Mouse (Mus musculus) limb, embryonic 10.5 days (tissue): ENCODE data around the gene Col15a1. TPM values are rescaled to one million over a fixed set of nuclear protein-coding genes. Genes with fewer than 3 reads are reported as not detected.
A peak's percentile ranks its signal among the peaks of the same experiment; 100 is the strongest.

ENCODE experiments used
- DNase-seq: peaks from one replicate; pipeline ENCODE4 v3.0.0-alpha.2; 2017; ENCODE audit warnings: low spot score
- H3K27ac ChIP-seq: fragments of 300-500 bp; sonication (generic); 2 replicates; pipeline ENCODE4 v1.5.1; 2016; ENCODE audit warnings: mild to moderate bottlenecking
- H3K27me3 ChIP-seq: fragments of 300-500 bp; sonication (generic); 2 replicates; pipeline ENCODE4 v1.6.1; 2016; ENCODE audit warnings: low read depth, mild to moderate bottlenecking; ENCODE audit not compliant: poor library complexity, severe bottlenecking
- H3K36me3 ChIP-seq: fragments of 300-500 bp; sonication (generic); 2 replicates; pipeline ENCODE4 v1.6.1; 2016; ENCODE audit warnings: mild to moderate bottlenecking, moderate library complexity
- H3K4me1 ChIP-seq: fragments of 300-500 bp; sonication (generic); 2 replicates; pipeline ENCODE4 v1.6.1; 2016
- H3K4me3 ChIP-seq: fragments of 300-500 bp; sonication (generic); 2 replicates; pipeline ENCODE4 v1.5.1; 2016; ENCODE audit warnings: mild to moderate bottlenecking, moderate library complexity
- H3K9me3 ChIP-seq: fragments of 300-500 bp; sonication (generic); replicated peaks from 2 replicates; pipeline ENCODE4 v1.6.1; 2016; ENCODE audit warnings: mild to moderate bottlenecking
- WGBS: fragments of 180-500 bp; shearing (Covaris S2); methylation state at CpG from one replicate; pipeline ENCODE4 v1.1.7; 2016; 5-methylcytosine and 5-hydroxymethylcytosine counted together
- polyA plus RNA-seq: library from polyadenylated mRNA; unstranded; fragments of >200 nt; fragmentation: Nextera tagmentation; extraction: Ambion mirVana; gene quantifications from 2 replicates; pipeline ENCODE4 v1.2.1, GENCODE M21; 2016

Col15a1 gene
- polyA plus RNA-seq, 1 experiment from 2014 or later, result 8.4 TPM

DNA sequence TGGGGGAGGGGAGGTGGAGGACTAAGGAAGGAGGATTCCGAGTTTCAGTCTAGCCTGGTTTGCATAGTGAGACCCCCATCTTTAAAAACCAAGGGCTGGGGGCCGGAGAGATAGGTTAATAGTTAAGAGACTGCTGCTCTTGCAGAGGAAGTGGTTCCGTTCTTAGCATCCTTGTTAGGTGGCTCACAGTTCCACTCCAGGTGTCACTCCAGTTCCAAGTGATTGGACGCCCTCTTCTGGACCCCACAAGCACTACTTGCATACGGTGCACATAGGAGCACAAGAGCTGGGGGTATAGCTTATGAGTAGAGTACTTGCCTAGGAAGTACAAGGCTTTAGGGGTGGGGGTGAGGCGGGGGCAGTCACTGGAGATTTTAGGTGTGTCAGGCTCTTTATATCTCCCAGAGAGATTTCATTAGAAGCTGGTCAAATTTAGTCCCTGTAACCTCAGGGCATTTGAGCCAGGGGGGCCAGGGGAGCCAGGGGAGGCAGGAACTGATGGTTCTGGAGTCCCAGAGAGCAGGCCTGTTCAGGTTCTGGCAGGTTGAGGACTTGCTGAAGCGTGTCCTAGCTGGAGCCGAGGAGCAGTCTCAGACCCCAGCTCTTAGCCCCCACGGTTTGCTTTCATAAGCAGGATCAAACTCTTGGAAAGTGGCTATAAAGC lies 143.6 kb downstream of the Col15a1 start:
- Histone ChIP-seq H3K27me3 (no peaks in the 10 kb centered on the region), H3K9me3 (no peaks in the 10 kb centered on the region), H3K36me3 (no peaks in the 10 kb centered on the region), H3K4me1 (peaks cover 23% of the 10 kb centered on the region), H3K27ac (peak overlapping the region; percentile 99), H3K4me3 (peak overlapping the region; percentile 95)
- peak; percentile 66 for DNase-seq
- 16% methylated on average over 9 of the region's 9 CpGs for WGBS

DNA sequence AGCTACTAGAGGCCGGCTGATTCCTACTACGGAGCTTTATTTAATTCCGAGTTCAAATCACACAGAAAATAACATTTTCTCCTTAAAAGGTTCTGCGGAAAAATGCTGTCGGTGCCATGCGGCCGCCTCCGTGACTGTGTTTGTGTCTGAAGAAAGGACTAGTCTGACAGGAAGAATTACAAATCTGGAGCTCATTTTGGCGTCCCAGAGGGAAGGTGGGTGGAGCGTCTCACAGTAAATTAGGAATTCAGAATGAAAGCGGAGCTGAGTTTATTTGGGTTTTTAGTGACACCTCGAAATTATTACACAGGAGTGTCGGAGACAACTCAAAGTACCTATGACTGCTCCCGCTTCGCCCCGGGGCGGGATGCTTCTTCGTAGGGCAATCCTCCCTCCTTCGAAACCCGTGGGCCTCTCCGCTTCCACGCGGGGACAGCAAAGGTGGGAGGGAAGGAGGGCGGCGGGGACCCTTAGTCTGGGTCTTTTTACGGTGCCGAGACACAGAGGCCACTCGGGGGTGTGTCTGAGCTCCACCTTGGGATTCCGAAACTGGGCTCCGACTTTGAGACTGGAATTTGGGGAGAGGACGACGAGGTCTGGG lies 144.2 kb downstream of the Col15a1 start:
- Histone ChIP-seq H3K27ac (peak overlapping the region; percentile 99), H3K27me3 (no peaks in the 10 kb centered on the region), H3K4me3 (peak overlapping the region; percentile 95), H3K36me3 (no peaks in the 10 kb centered on the region), H3K4me1 (peaks cover 23% of the 10 kb centered on the region), H3K9me3 (no peaks in the 10 kb centered on the region)
- under 1% methylated on average over 32 of the region's 32 CpGs for WGBS
- peak; percentile 78 for DNase-seq

DNA sequence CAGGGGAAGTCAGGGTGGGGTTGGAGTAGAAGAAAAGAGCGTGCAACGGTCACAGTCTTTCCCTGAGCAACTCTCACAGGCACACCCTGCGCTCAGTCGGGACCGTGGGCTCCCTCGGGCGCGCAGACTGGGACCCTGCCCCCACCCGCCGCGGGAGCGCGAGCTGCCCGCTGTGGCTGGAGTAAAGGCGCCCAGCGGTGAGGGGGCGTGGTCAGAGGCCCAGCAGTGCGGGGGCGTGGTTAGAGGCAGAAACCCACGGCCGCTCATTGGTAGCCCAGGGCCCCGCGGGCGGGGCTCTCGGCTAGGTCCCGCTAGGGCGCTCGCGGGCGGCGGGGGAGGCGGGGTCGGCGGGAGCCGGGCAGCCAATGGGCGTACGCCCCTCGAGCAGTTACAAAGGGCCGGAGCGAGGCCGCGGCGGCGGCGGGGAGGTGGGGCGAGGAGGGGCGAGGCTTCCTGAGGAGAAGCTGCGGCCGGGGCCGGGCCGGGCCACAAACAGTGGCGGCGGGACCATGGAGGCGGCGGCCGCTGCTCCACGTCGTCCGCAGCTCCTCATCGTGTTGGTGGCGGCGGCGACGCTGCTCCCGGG lies 144.9 kb downstream of the Col15a1 start, which contains the start of gene Tgfbr1:
Gene Tgfbr1, plus strand, starts transcription at position 420 of the 586 bp plus-strand sequence.
- peak; percentile 99 for DNase-seq
- peak within 1 kb of the TSS; percentile 99 for H3K27ac ChIP-seq
- no peaks in the 10 kb centered on the region for H3K9me3 ChIP-seq
- WGBS, result under 1% methylated on average over 60 of the region's 65 CpGs
- no peaks in the 10 kb centered on the region for H3K36me3 ChIP-seq
- H3K27me3 ChIP-seq, result no peaks in the 10 kb centered on the region
- H3K4me3 ChIP-seq, result peak within 1 kb of the TSS; percentile 95
- H3K4me1 ChIP-seq, result peaks cover 23% of the 10 kb centered on the region

DNA sequence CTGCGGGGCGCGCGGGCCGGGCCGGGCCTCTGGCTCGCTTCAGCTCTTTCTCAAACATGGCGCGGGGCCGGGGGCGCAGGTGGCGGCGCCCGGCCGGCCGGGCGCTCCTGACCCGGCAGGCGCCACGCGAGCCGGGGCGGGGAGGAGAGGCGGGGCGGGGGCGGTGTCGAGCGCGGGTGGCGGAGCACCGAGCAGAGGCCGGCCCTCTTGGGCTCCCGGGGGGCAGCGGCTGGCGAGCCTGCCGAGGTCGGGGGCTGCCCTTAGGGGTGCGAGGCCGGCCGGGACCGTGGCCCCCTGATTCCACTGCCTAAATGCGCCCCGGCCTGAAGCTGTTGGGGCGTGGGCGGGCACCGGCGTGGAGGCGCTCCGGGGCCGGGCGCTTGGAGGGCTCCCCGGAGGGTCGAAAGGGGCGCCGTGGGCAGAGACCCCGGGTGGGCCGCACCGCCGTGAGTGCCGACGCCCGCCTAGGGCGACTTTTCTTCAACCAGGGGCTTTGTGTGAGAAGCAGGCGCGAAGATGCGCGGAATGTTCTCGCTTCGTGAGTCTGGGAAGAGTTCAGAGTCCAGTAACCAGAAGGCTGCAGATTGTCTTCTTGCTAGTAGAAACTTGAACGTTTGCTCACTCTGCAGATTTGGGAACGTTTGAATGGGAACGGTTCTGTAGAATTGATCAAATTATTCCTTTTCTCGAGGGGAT lies 145.6 kb downstream of the Col15a1 start:
- under 1% methylated on average over 62 of the region's 73 CpGs for WGBS
- H3K9me3 ChIP-seq, result no peaks in the 10 kb centered on the region
- H3K27ac ChIP-seq, result peak overlapping the region; percentile 99
- H3K36me3 ChIP-seq, result no peaks in the 10 kb centered on the region
- H3K4me1 ChIP-seq, result peaks cover 23% of the 10 kb centered on the region
- peak overlapping the region; percentile 95 for H3K4me3 ChIP-seq
- DNase-seq, result no peak
- H3K27me3 ChIP-seq, result no peaks in the 10 kb centered on the region

DNA sequence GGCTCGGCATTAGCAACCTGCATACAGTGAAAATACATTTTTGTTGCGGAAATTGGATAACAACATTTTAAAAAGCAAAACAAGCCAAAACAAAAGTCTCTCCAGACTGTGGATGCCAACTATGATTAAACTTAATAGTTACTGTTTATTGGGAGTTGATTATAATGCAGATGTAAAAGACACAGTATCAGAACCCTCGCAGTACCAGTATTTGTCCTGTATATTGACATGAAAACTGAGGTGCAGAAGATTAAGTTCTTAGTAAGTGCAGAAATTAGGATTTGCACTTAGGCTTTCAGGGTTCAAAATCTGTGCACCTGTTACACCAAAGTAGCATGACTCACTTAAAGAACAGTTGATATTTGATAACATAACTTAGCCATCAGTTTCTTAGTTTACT lies 146.3 kb downstream of the Col15a1 start:
- H3K36me3 ChIP-seq, result no peaks in the 10 kb centered on the region

DNA sequence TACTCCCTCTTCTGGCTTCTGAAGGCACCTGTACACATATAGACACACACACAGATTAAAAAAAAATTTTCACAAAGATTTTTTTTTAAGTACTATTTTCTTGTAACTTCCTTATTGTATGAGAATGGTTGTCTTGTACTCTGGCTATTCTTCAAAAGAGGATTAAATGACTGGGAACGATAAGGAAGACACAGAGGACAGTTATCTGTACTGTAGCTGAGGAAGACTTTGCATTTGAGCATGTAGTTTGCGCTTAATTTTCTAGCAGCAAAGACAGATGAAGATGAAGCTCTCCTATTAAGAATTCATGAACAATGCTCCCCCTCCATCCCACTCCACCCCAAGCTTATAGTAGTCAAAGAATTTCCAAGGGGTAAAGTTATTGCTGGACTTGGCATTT lies 154.7 kb downstream of the Col15a1 start:
- Histone ChIP-seq H3K4me1 (peaks cover under 1% of the 10 kb centered on the region; the same call in 1 of the 2 replicates), H3K27me3 (no peaks in the 10 kb centered on the region), H3K27ac (no peak overlapping the region), H3K9me3 (no peaks in the 10 kb centered on the region), H3K36me3 (peaks cover 8% of the 10 kb centered on the region; the same call in 1 of the 2 replicates), H3K4me3 (no peak overlapping the region)
- 92% methylated on average over 2 of the region's 2 CpGs for WGBS
- DNase-seq, result no peak

More for the DNA sequence above, 146.3 kb downstream of the Col15a1 start:
- no peaks in the 10 kb centered on the region for H3K9me3 ChIP-seq
- H3K4me1 ChIP-seq, result peaks cover 23% of the 10 kb centered on the region
- no peak for DNase-seq
- peak overlapping the region; percentile 95 for H3K4me3 ChIP-seq
- 55% methylated on average over 3 of the region's 3 CpGs for WGBS
- no peak overlapping the region for H3K27ac ChIP-seq
- no peaks in the 10 kb centered on the region for H3K27me3 ChIP-seq

Other genes with a start within 250 kb of the Col15a1 start
- 0.04 and 0.10 TPM in 2 replicates for gene Gabbr2, start 216.3 kb upstream of the Col15a1 start, polyA plus RNA-seq
- 3.2 and 4.4 TPM in 2 replicates for gene Anks6, start 150.7 kb upstream of the Col15a1 start, polyA plus RNA-seq
- gene Galnt12, start 116.3 kb upstream of the Col15a1 start, polyA plus RNA-seq, result 2.2 and 2.9 TPM in 2 replicates
- gene Tgfbr1, start 145.1 kb downstream of the Col15a1 start, polyA plus RNA-seq, result 77.0 and 93.3 TPM in 2 replicates